Mouse (Mus musculus) CH12.LX (cell line): ENCODE measurements around the gene Cped1. TPM values are rescaled to one million over a fixed set of nuclear protein-coding genes. Genes with fewer than 3 reads are reported as not detected.

Source experiments
- DNase-seq: peaks from one replicate; pipeline ENCODE4 v3.0.0-alpha.2; 2013; ENCODE audit errors: extremely low read depth
- H3K27ac ChIP-seq: 2 replicates; pipeline ENCODE4 v1.5.1; 2012; ENCODE audit warnings: low read depth, mild to moderate bottlenecking, control low read depth, moderate library complexity; ENCODE audit not compliant: insufficient read depth
- H3K27me3 ChIP-seq: replicated peaks from 2 replicates; pipeline ENCODE3; 2012; ENCODE audit warnings: inconsistent platforms
- H3K36me3 ChIP-seq, 2 experiments: replicated peaks in 1 of 2; 2 replicates each; pipeline versions ENCODE3 to v1.6.1; 2012; ENCODE audit warnings: inconsistent platforms in 1 of 2, low read length in 1 of 2, mild to moderate bottlenecking in 1 of 2, mixed read lengths in 1 of 2, moderate library complexity in 1 of 2; ENCODE audit not compliant: control insufficient read depth in 1 of 2, insufficient read depth in 1 of 2
- H3K4me1 ChIP-seq, 2 experiments: 2 replicates each; pipeline ENCODE4 v1.6.1; 2012; ENCODE audit warnings: inconsistent platforms in 1 of 2, moderate library complexity in 1 of 2; ENCODE audit not compliant: insufficient read depth in 2 of 2, control insufficient read depth in 1 of 2
- H3K4me2 ChIP-seq: 2 replicates; pipeline ENCODE4 v1.6.1; 2012; ENCODE audit warnings: low read depth, mild to moderate bottlenecking, control low read depth; ENCODE audit not compliant: poor library complexity, insufficient read depth, severe bottlenecking
- H3K4me3 ChIP-seq, 3 experiments: fragments of 150-350 bp in 1 of 3; sonication (generic) in 1 of 3; replicated peaks in 1 of 3; 2 replicates each; pipeline versions ENCODE3 to v1.5.1; 2011 to 2012; ENCODE audit warnings: low read depth in 2 of 3, low read length in 2 of 3, mild to moderate bottlenecking in 2 of 3, moderate library complexity in 2 of 3, control low read depth in 1 of 3, improper control_type of control experiment in 1 of 3, inconsistent platforms in 1 of 3, mixed read lengths in 1 of 3; ENCODE audit not compliant: poor library complexity in 1 of 3
- H3K79me2 ChIP-seq: replicated peaks from 2 replicates; pipeline ENCODE4 v1.6.1; 2012; ENCODE audit warnings: mild to moderate bottlenecking, moderate library complexity; ENCODE audit not compliant: control insufficient read depth, poor library complexity, insufficient read depth, severe bottlenecking; ENCODE audit errors: extremely low read depth
- H3K9ac ChIP-seq: 2 replicates; pipeline ENCODE4 v1.6.1; 2012; ENCODE audit warnings: low read depth, mild to moderate bottlenecking, control low read depth, moderate library complexity; ENCODE audit not compliant: insufficient read depth
- H3K9me3 ChIP-seq: replicated peaks from 2 replicates; pipeline ENCODE3; 2012; ENCODE audit warnings: low read length, inconsistent platforms, mixed read lengths
- CTCF ChIP-seq, 2 experiments: IDR thresholded peaks in 1 of 2; conservative IDR thresholded peaks in 1 of 2; 2 replicates each; pipeline ENCODE4 v1.5.1; 2011 to 2012; ENCODE audit warnings: low read depth in 2 of 2, low read length in 2 of 2, improper control_type of control experiment in 1 of 2, inconsistent platforms in 1 of 2, mild to moderate bottlenecking in 1 of 2, moderate library complexity in 1 of 2
- ELF1 ChIP-seq: IDR thresholded peaks from 2 replicates; pipeline ENCODE4 v1.6.1; 2014; ENCODE audit warnings: low read depth, mild to moderate bottlenecking, inconsistent platforms, low read length, improper control_type of control experiment
- GABPA ChIP-seq: IDR thresholded peaks from 2 replicates; pipeline ENCODE4 v1.6.1; 2012; ENCODE audit warnings: low read depth, low read length, improper control_type of control experiment, inconsistent platforms; ENCODE audit not compliant: insufficient replicate concordance
- IRF4 ChIP-seq: IDR thresholded peaks from 2 replicates; pipeline ENCODE4 v1.6.1; 2014; ENCODE audit warnings: low read depth, mild to moderate bottlenecking, inconsistent platforms, low read length, improper control_type of control experiment
- JUN ChIP-seq: IDR thresholded peaks from 2 replicates; pipeline ENCODE4 v1.6.1; 2011; ENCODE audit warnings: low read depth, mild to moderate bottlenecking, low read length, improper control_type of control experiment, moderate library complexity; ENCODE audit not compliant: insufficient read depth
- JUND ChIP-seq: conservative IDR thresholded peaks from 2 replicates; pipeline ENCODE4 v1.6.1; 2011; ENCODE audit warnings: low read depth, low read length, improper control_type of control experiment
- KAT2A ChIP-seq: IDR thresholded peaks from 2 replicates; pipeline ENCODE4 v1.6.1; 2012; ENCODE audit warnings: low read length, improper control_type of control experiment, inconsistent platforms; ENCODE audit not compliant: insufficient replicate concordance
- MAFK ChIP-seq: IDR thresholded peaks from 2 replicates; pipeline ENCODE4 v1.6.1; 2011; ENCODE audit warnings: low read length, improper control_type of control experiment; ENCODE audit not compliant: insufficient replicate concordance
- MAX ChIP-seq: IDR thresholded peaks from 2 replicates; pipeline ENCODE4 v1.6.1; 2011; ENCODE audit warnings: low read length, improper control_type of control experiment
- MAZ ChIP-seq: IDR thresholded peaks from 2 replicates; pipeline ENCODE4 v1.6.1; 2012; ENCODE audit warnings: low read depth, mild to moderate bottlenecking, inconsistent platforms, low read length, improper control_type of control experiment, moderate library complexity
- MEF2A ChIP-seq: IDR thresholded peaks from 2 replicates; pipeline ENCODE4 v1.6.1; 2014; ENCODE audit warnings: low read depth, mild to moderate bottlenecking, inconsistent platforms, low read length, improper control_type of control experiment, borderline replicate concordance
- MXI1 ChIP-seq: IDR thresholded peaks from 2 replicates; pipeline ENCODE4 v1.6.1; 2011; ENCODE audit warnings: mild to moderate bottlenecking, low read depth, low read length, improper control_type of control experiment
- MYC ChIP-seq: IDR thresholded peaks from 2 replicates; pipeline ENCODE4 v1.6.1; 2011; ENCODE audit warnings: low read depth, mild to moderate bottlenecking, improper control_type of control experiment, low read length
- NRF1 ChIP-seq: IDR thresholded peaks from 2 replicates; pipeline ENCODE4 v1.6.1; 2014; ENCODE audit warnings: low read depth, mild to moderate bottlenecking, inconsistent platforms, low read length, improper control_type of control experiment, moderate library complexity
- PAX5 ChIP-seq: IDR thresholded peaks from 2 replicates; pipeline ENCODE4 v1.6.1; 2012; ENCODE audit warnings: low read length, inconsistent platforms, mixed read lengths
- POLR2A ChIP-seq: IDR thresholded peaks from 2 replicates; pipeline ENCODE4 v1.6.1; 2011; ENCODE audit warnings: low read depth, mild to moderate bottlenecking, improper control_type of control experiment, low read length
- POLR2AphosphoS2 ChIP-seq: IDR thresholded peaks from 2 replicates; pipeline ENCODE4 v1.6.1; 2011; ENCODE audit warnings: low read depth, low read length, improper control_type of control experiment
- SMC3 ChIP-seq: IDR thresholded peaks from 2 replicates; pipeline ENCODE4 v1.6.1; 2011; ENCODE audit warnings: low read depth, low read length, improper control_type of control experiment
- TBP ChIP-seq: conservative IDR thresholded peaks from 2 replicates; pipeline ENCODE4 v1.6.1; 2011; ENCODE audit warnings: low read depth, low read length, improper control_type of control experiment
- UBTF ChIP-seq: IDR thresholded peaks from 2 replicates; pipeline ENCODE4 v1.6.1; 2012; ENCODE audit warnings: low read depth, mild to moderate bottlenecking, inconsistent platforms, low read length, improper control_type of control experiment, moderate library complexity
- USF1 ChIP-seq: IDR thresholded peaks from 2 replicates; pipeline ENCODE4 v1.6.1; 2014; ENCODE audit warnings: low read depth, mild to moderate bottlenecking, inconsistent platforms, low read length, improper control_type of control experiment
- ZC3H11A ChIP-seq: IDR thresholded peaks from 2 replicates; pipeline ENCODE4 v1.6.1; 2012; ENCODE audit warnings: low read depth, mild to moderate bottlenecking, inconsistent platforms, low read length, improper control_type of control experiment
- ZNF384 ChIP-seq: IDR thresholded peaks from 2 replicates; pipeline ENCODE4 v1.6.1; 2012; ENCODE audit warnings: low read depth, low read length, improper control_type of control experiment, inconsistent platforms
- dilution Hi-C: fragments of 300-500 bp; cut with MboI; formaldehyde crosslinking; loops from 2 replicates; pipeline ENCODE4 v1.14.3; 2020; ENCODE audit warnings: low sequenced_read_pairs; ENCODE audit not compliant: extremely low pct_unique_long_range_greater_than_20kb, extremely low pct_ligation_motif_present
- in situ Hi-C: fragments of 300-500 bp; cut with MboI; formaldehyde crosslinking; loops from 3 replicates; pipeline ENCODE4 v1.14.3; 2019; ENCODE audit warnings: low sequenced_read_pairs, low pct_ligation_motif_present, low pct_unique_long_range_greater_than_20kb, mixed read lengths
- polyA plus RNA-seq: library from polyadenylated mRNA; unstranded; fragments of >175 nt; gene quantifications from 2 replicates; pipeline ENCODE4 v1.2.1, GENCODE M21; 2012; ENCODE audit warnings: low read depth; ENCODE audit not compliant: insufficient read length
- total RNA-seq, 2 experiments: library from RNA; depleted of rRNA; stranded (reverse); fragments of 300-350 nt in 1 of 2; fragments of >200 nt in 1 of 2; gene quantifications; 2 replicates each; pipeline ENCODE4 v1.2.3; 2012 to 2014

Gene Cped1
- total and polyA plus RNA-seq, 3 experiments, result 0.51 to 6.8 (median 1.1) TPM

GRCm38 (mm10) chr6:22027854-22028253, 42.1 kb downstream of the Cped1 start:
- no peaks in the 10 kb centered on the region for H3K27me3 ChIP-seq

GRCm38 (mm10) chr6:22030381-22030780, 44.7 kb downstream of the Cped1 start:
- H3K27ac ChIP-seq, result no peak overlapping the region

More at GRCm38 (mm10) chr6:22027854-22028253, 42.1 kb downstream of the Cped1 start:
- no peak for DNase-seq
- dilution Hi-C loops (no loop called here), in situ Hi-C loops (no loop called here)
- H3K27ac ChIP-seq, result no peak overlapping the region
- H3K4me3 ChIP-seq, result no peak overlapping the region
- TF ChIP-seq JUND, result no peak
- no peak for TF ChIP-seq UBTF
- no peak for TF ChIP-seq KAT2A
- TF ChIP-seq GABPA, result no peak
- H3K4me2 ChIP-seq, result no peak overlapping the region
- no peak overlapping the region for H3K9ac ChIP-seq
- H3K36me3 ChIP-seq, result no peaks in the 10 kb centered on the region
- H3K9me3 ChIP-seq, result no peaks in the 10 kb centered on the region
- no peaks in the 10 kb centered on the region for H3K4me1 ChIP-seq
- no peaks in the 10 kb centered on the region for H3K79me2 ChIP-seq

GRCm38 (mm10) chr6:22033188-22033587, 47.5 kb downstream of the Cped1 start:
- Histone ChIP-seq H3K9ac (no peak overlapping the region), H3K79me2 (no peaks in the 10 kb centered on the region), H3K4me2 (no peak overlapping the region), H3K4me3 (no peak overlapping the region), H3K27me3 (no peaks in the 10 kb centered on the region), H3K9me3 (no peaks in the 10 kb centered on the region), H3K27ac (no peak overlapping the region), H3K4me1 (no peaks in the 10 kb centered on the region), H3K36me3 (no peaks in the 10 kb centered on the region)
- TF ChIP-seq PAX5 (no peak), USF1 (no peak), JUN (no peak), MAX (no peak), POLR2A (no peak), MEF2A (no peak), ELF1 (no peak), MXI1 (no peak), ZC3H11A (no peak), GABPA (no peak), IRF4 (no peak), CTCF (conservative IDR thresholded peaks at IDR 0.05 in 1 of 2, IDR thresholded peaks at IDR 0.05 in 1 of 2; ENCODE audit: low read depth in 2 of 2, low read length in 2 of 2) (no peak), MAFK (no peak), MAZ (no peak), ZNF384 (no peak), KAT2A (no peak), TBP (no peak)
- in situ Hi-C loops, result no loop called here
- DNase-seq, result no peak
- dilution Hi-C loops, result no loop called here

More at GRCm38 (mm10) chr6:22030381-22030780, 44.7 kb downstream of the Cped1 start:
- Histone ChIP-seq H3K4me1 (no peaks in the 10 kb centered on the region), H3K9me3 (no peaks in the 10 kb centered on the region), H3K79me2 (no peaks in the 10 kb centered on the region), H3K9ac (no peak overlapping the region), H3K4me3 (no peak overlapping the region), H3K4me2 (no peak overlapping the region), H3K36me3 (no peaks in the 10 kb centered on the region), H3K27me3 (no peaks in the 10 kb centered on the region)
- in situ Hi-C loops, result no loop called here
- TF ChIP-seq PAX5, result no peak
- no peak for TF ChIP-seq KAT2A
- no peak for TF ChIP-seq MAFK
- TF ChIP-seq MYC, result no peak
- no peak for TF ChIP-seq CTCF (conservative IDR thresholded peaks at IDR 0.05 in 1 of 2, IDR thresholded peaks at IDR 0.05 in 1 of 2; ENCODE audit: low read depth in 2 of 2, low read length in 2 of 2)
- TF ChIP-seq POLR2AphosphoS2, result no peak
- no peak for TF ChIP-seq MXI1
- no peak for TF ChIP-seq ZC3H11A
- TF ChIP-seq POLR2A, result no peak
- no peak for TF ChIP-seq TBP
- TF ChIP-seq NRF1, result no peak
- no peak for TF ChIP-seq MEF2A
- no peak for TF ChIP-seq SMC3
- TF ChIP-seq USF1, result no peak
- dilution Hi-C loops, result no loop called here
- DNase-seq, result no peak
